Mouse (Mus musculus) hindbrain, embryonic 14.5 days (tissue): Measurements from ENCODE around the gene Gnat2. TPM values are rescaled to one million over a fixed set of nuclear protein-coding genes. Genes with fewer than 3 reads are reported as not detected.

Source experiments
- ATAC-seq: fragments of 200-750 bp; cut with Nextera tagmentation; 2 replicates; pipeline ENCODE4 v1.8.0; 2017; ENCODE audit warnings: moderate number of reproducible peaks, mild to moderate bottlenecking, moderate TSS enrichment, moderate library complexity; ENCODE audit not compliant: low FRiP score
- DNase-seq: peaks from one replicate; pipeline ENCODE4 v3.0.0-alpha.2; 2015; ENCODE audit warnings: low spot score
- H3K27ac ChIP-seq: fragments of 300-500 bp; sonication (generic); 2 replicates; pipeline ENCODE4 v1.5.1; 2014; ENCODE audit warnings: mild to moderate bottlenecking, moderate library complexity
- H3K27me3 ChIP-seq: fragments of 300-500 bp; sonication (generic); 2 replicates; pipeline ENCODE4 v1.6.1; 2014; ENCODE audit warnings: mild to moderate bottlenecking, low read length, mixed read lengths; ENCODE audit not compliant: control insufficient read depth, insufficient read depth
- H3K36me3 ChIP-seq: fragments of 300-500 bp; sonication (generic); replicated peaks from 2 replicates; pipeline ENCODE4 v1.6.1; 2014; ENCODE audit not compliant: control insufficient read depth, insufficient read depth
- H3K4me1 ChIP-seq: fragments of 300-500 bp; sonication (generic); replicated peaks from 2 replicates; pipeline ENCODE4 v1.6.1; 2014; ENCODE audit warnings: antibody characterized with exemption, low read length, mixed read lengths; ENCODE audit not compliant: control insufficient read depth, insufficient read depth
- H3K4me2 ChIP-seq: fragments of 300-500 bp; sonication (generic); replicated peaks from 2 replicates; pipeline ENCODE4 v1.6.1; 2014; ENCODE audit warnings: mild to moderate bottlenecking, moderate library complexity
- H3K4me3 ChIP-seq: fragments of 300-500 bp; sonication (generic); replicated peaks from 2 replicates; pipeline ENCODE4 v1.5.1; 2014; ENCODE audit warnings: mild to moderate bottlenecking, low read length
- H3K9ac ChIP-seq: fragments of 300-500 bp; sonication (generic); 2 replicates; pipeline ENCODE4 v1.6.1; 2014
- H3K9me3 ChIP-seq: fragments of 300-500 bp; sonication (generic); 2 replicates; pipeline ENCODE4 v1.6.1; 2016; ENCODE audit warnings: low read length; ENCODE audit not compliant: control insufficient read depth
- WGBS: fragments of 180-500 bp; shearing (Covaris S2); extraction: QIAGEN DNeasy Blood & Tissue Kit; methylation state at CpG from one replicate; pipeline ENCODE4 v1.1.7; 2014; 5-methylcytosine and 5-hydroxymethylcytosine counted together
- polyA plus RNA-seq: library from polyadenylated mRNA; unstranded; fragments of >200 nt; fragmentation: Nextera tagmentation; extraction: Ambion mirVana; gene quantifications from 2 replicates; pipeline ENCODE4 v1.2.1, GENCODE M21; 2014

Gnat2 gene
- polyA plus RNA-seq: 0.33 and 0.48 TPM in 2 replicates

DNA sequence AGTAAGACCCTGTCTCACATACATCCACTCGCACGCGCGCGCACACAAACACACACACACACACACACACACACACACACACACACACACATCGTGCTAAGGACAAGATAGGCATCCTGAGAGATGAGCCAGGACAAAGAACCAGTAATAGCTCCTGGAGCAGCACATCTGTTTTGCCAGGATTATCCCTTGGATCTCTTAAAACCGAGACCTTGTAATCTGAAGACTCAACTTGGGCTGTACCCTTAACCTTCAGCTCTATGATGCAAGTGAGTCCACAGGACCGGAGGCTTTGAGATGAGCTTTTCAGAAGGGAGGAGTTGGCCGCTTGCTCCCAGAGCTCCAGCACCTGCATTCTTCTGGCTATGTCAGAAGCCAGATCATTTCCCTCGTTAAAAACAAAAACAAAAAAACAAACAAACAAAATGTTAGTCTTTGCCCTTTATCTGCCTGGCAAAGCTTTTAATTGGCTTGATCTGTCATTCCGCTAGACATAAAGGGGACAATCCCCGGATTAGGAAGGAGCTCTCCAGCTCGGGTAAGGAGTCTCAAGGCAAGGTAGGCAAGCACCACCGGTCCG, at the start of gene Gnat2:
TSS of gene Gnat2 (plus strand) at position 254 of the 580 bp plus-strand sequence.
- Histone ChIP-seq H3K4me2 (no peak within 1 kb of the TSS), H3K9ac (no peak within 1 kb of the TSS), H3K36me3 (no peaks in the 10 kb centered on the region), H3K27me3 (no peaks in the 10 kb centered on the region), H3K9me3 (no peaks in the 10 kb centered on the region), H3K27ac (no peak within 1 kb of the TSS), H3K4me1 (no peaks in the 10 kb centered on the region), H3K4me3 (no peak within 1 kb of the TSS)
- no peak for ATAC-seq
- DNase-seq: no peak
- WGBS: 84% methylated on average over 15 of the region's 15 CpGs

DNA sequence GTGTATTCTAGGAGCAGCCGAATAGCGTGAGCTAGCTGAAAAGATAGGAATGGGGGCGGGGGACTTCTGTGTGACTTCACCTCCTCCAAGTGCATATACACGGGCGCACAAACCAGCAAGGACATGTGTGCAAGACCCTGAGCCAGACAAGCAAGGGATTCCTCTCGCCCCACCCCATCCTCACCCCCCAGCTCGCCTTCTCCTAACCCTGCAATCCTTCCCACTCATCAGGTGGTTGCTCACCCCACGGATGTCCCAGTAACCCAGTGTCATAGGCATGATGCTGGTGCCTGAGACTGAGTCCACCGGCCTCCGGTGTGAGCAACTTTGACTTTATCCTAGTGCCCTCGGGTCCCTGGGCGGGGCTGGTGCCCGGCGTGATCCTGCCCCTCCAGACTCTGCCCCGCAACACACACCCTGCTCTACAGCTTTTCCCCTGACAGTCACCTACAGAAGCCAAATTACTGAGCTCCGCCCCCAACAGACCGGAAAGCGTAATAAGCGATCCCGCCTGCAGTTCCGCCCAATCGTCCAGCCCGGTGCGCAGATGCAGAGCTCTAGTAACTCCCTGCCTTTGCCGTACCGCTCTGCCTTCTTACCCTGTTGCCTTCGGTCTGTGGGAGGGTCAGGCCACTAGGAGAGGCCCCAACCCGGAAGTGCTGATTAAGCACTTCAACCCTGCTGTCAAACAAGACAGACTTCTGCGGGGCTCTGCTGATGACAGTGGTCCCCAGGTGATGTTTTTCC, 48.0 kb upstream of the Gnat2 start, which contains the start of gene Gstm4:
TSS of gene Gstm4 (minus strand) at position 501 of the 747 bp plus-strand sequence.
- no peaks in the 10 kb centered on the region for H3K27me3 ChIP-seq
- H3K9ac ChIP-seq: peak within 1 kb of the TSS; percentile 81
- peak within 1 kb of the TSS; percentile 93 for H3K4me2 ChIP-seq
- WGBS: 6% methylated on average over 29 of the region's 29 CpGs
- peak within 1 kb of the TSS; percentile 48 for H3K27ac ChIP-seq
- H3K9me3 ChIP-seq: no peaks in the 10 kb centered on the region
- DNase-seq: peak; percentile 82
- peak within 1 kb of the TSS; percentile 51 for H3K4me3 ChIP-seq
- H3K36me3 ChIP-seq: no peaks in the 10 kb centered on the region
- peaks cover 11% of the 10 kb centered on the region for H3K4me1 ChIP-seq
- ATAC-seq: peak; percentile 93

DNA sequence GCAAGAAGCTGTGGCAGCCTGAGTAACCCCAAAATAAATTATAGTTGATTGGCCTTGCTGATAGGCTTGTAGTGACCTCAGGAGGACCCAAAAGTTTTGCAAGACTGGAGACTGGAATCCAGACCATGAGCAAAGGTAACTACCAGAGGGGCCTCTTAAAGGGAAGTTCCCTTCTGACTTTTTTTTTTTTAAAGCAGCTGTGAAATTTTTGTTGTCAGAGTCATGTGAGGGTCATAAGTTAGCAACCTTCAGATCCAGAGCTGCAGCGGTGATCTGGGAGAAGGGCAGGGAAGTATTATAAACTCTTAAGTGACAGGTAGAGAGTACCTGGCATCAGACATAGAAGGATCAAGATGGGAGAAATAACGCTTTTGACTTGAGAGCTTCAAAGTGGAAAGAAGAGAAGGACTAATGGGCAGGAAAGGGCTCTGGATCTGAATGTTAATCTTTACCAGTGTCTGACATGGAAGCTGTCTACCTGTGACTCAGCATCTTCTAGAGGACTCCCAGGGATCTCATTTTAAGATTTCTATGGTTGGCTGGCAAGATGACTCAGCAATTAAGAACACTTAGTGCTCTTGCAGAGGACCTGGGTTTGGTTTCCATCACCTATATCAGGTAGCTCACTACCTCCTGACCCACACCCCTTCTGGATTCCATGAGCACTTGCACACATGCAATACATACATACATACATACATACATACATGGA, 45.5 kb upstream of the Gnat2 start:
- ATAC-seq (no peak), DNase-seq (no peak)
- whole genome bisulfite sequencing: 95% methylated on average over 2 of the region's 2 CpGs
- Histone ChIP-seq H3K9me3 (no peaks in the 10 kb centered on the region), H3K9ac (no peak overlapping the region), H3K27me3 (no peaks in the 10 kb centered on the region), H3K4me2 (no peak overlapping the region), H3K4me1 (peaks cover 11% of the 10 kb centered on the region), H3K27ac (no peak overlapping the region), H3K4me3 (no peak overlapping the region), H3K36me3 (no peaks in the 10 kb centered on the region)

- Histone ChIP-seq H3K9me3 (no peaks in the 10 kb centered on the region), H3K4me3 (no peak overlapping the region), H3K4me2 (no peak overlapping the region), H3K9ac (no peak overlapping the region), H3K27me3 (no peaks in the 10 kb centered on the region), H3K36me3 (no peaks in the 10 kb centered on the region), H3K4me1 (peaks cover 11% of the 10 kb centered on the region), H3K27ac (no peak overlapping the region)
- DNase-seq: no peak
- ATAC-seq: no peak
- WGBS: 70% methylated on average over 3 of the region's 3 CpGs
Measured at GRCm38 (mm10) chr3:108048306-108048705, 44.3 kb upstream of the Gnat2 start.

- Histone ChIP-seq H3K4me2 (no peak overlapping the region), H3K9me3 (no peaks in the 10 kb centered on the region), H3K4me1 (no peaks in the 10 kb centered on the region), H3K4me3 (no peak overlapping the region), H3K27me3 (no peaks in the 10 kb centered on the region), H3K9ac (no peak overlapping the region), H3K27ac (no peak overlapping the region), H3K36me3 (no peaks in the 10 kb centered on the region)
- ATAC-seq (no peak), DNase-seq (no peak)
- WGBS: 89% methylated on average over 5 of the region's 5 CpGs
Measured at GRCm38 (mm10) chr3:108050493-108050892, 42.1 kb upstream of the Gnat2 start.

DNA sequence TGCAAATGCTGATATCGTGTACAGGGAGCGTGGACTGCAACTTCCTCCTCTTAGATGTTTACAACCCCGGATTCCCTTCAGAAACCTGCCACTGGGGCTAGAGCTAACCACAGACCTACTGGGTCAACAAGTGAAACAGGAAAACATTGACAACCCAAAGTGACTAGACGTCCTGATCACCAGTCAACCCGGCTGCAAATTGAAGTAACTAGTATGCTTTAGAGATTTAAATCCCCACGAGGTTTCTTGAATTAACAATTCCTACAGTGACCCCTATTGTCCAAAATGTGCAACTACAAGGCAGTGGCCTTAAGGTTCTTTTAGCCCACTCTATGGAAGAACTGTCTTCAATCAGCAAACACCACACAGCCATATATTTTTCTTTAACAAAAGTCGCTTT, 31.2 kb upstream of the Gnat2 start:
- Histone ChIP-seq H3K9ac (no peak overlapping the region), H3K9me3 (no peaks in the 10 kb centered on the region), H3K4me2 (no peak overlapping the region), H3K4me1 (no peaks in the 10 kb centered on the region), H3K27ac (no peak overlapping the region), H3K4me3 (no peak overlapping the region), H3K27me3 (no peaks in the 10 kb centered on the region), H3K36me3 (no peaks in the 10 kb centered on the region)
- ATAC-seq (no peak), DNase-seq (peak; percentile 89)
- WGBS: 26% methylated on average over 7 of the region's 7 CpGs

DNA sequence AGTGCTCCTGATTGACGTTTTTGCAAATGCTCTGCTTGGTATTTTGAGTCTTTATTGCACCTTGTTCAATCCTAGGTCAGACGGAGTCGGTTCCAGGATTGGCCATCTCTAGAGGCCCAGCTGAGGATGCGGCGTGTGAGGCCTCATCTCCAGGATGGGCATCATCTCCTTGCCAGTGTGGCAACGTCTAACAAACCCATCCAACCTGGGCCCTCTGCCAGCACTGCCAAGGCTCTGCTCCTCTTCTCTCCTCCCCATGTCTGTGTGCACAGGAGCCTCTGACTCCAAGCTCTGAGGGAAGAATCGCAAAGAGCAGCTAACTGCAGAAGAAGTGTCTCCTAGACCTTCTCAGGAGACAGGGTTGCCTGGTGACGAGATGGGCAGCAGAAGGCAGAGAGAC, 29.9 kb upstream of the Gnat2 start:
- Histone ChIP-seq H3K27ac (no peak overlapping the region), H3K9ac (no peak overlapping the region), H3K9me3 (no peaks in the 10 kb centered on the region), H3K36me3 (no peaks in the 10 kb centered on the region), H3K27me3 (no peaks in the 10 kb centered on the region), H3K4me1 (no peaks in the 10 kb centered on the region), H3K4me3 (no peak overlapping the region), H3K4me2 (no peak overlapping the region)
- WGBS: 85% methylated on average over 8 of the region's 8 CpGs
- DNase-seq: no peak
- no peak for ATAC-seq

DNA sequence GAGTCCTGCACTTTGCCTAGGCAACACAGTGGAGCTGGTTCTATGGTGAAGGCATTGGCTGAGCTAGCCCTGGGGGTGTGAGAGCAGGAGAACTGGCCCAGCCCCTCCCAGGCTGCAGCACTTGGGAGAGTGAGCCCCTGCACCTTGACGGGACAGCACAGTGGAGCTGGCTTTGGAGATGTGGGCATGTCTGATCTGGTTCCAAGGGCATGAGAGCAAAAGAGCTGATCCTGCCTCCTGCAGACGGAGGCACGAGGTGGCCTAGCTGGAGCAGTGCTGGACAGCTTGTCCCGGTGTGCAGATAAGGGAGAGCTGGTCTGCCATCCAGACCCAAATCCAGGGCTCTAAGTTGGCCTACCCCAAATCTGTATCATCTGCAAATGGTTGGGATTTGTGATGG, 27.9 kb upstream of the Gnat2 start:
- Histone ChIP-seq H3K27me3 (no peaks in the 10 kb centered on the region), H3K36me3 (no peaks in the 10 kb centered on the region), H3K9ac (no peak overlapping the region), H3K4me3 (no peak overlapping the region), H3K9me3 (no peaks in the 10 kb centered on the region), H3K4me2 (no peak overlapping the region), H3K4me1 (no peaks in the 10 kb centered on the region), H3K27ac (no peak overlapping the region)
- ATAC-seq (no peak), DNase-seq (no peak)
- 79% methylated on average over 4 of the region's 4 CpGs for WGBS

DNA sequence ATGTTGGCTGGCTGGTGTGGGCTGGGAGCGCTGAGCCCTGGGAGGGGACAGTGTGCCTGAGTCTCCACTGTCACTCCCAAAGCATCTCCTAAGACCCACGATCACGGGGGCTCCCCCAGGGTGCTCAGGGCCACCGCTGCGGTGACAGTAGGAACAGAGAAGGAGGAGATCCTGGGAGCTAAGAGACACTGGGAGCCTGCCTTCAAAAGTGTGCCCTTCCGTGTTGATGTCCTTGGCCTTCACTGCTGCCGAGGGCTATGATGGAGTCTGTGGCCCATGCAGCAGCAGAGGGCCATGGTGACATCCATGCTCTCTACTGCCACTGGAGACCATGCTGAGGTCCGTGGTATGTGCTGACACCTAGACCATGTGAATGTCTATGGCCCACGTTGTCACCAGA, 27.0 kb upstream of the Gnat2 start:
- no peak overlapping the region for H3K27ac ChIP-seq
- H3K4me1 ChIP-seq: no peaks in the 10 kb centered on the region
- no peaks in the 10 kb centered on the region for H3K36me3 ChIP-seq
- WGBS: 84% methylated on average over 9 of the region's 9 CpGs
- no peak overlapping the region for H3K9ac ChIP-seq
- no peaks in the 10 kb centered on the region for H3K27me3 ChIP-seq
- ATAC-seq: no peak
- no peak overlapping the region for H3K4me3 ChIP-seq
- H3K4me2 ChIP-seq: no peak overlapping the region
- no peaks in the 10 kb centered on the region for H3K9me3 ChIP-seq
- no peak for DNase-seq
